Mouse (Mus musculus): ENCODE measurements at regions not wholly inside any gene's neighbourhood (a gene's known extent, or its start where the extent isn't known, plus 50 kb on each side); places are given as distances from the start of the nearest gene placed in this dataset.

DNA sequence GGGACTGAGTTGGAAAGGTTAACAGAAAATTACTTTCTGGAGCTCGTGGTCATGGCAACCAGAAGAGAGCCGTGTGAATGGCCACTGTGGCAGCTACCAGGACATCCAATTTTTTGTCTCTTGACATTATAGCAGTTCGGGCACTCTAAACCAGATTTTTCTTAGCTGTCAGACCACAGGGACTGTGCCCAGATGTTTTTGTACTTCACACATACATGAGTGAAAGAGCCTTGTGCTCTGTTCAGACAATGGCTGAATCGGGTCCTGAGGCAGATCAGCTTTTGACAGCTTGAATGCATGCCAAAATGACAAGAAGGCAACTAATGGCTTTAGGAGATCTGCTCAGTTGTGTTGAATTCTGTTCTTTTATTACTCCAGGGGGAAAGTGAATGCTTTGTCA lies 505.2 kb upstream of the Pdzrn3 start:
- DNase-seq (ENCODE audit: low spot score in 2 of 2) = no peak

DNA sequence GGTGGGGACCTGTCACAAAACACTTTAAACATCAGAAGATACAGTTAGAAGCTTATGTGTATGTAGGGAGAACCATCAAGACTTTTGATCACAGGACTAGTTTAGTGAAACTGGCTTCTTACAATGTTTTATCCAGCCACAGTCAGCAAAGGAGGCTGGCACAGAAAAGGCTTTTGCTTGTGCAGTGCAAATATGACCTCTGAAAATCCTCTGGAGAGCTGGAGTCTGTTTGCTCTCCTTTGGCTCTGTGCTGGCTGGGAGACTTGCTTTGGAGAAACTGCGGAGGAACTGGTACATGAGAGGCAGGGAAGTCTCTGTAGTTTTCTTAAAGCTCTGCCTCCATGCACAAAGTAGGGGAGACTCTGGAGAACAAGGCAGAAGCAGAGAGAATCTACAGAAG lies 497.2 kb upstream of the Pdzrn3 start:
- DNase-seq (ENCODE audit: low spot score in 2 of 2) = no peak

DNA sequence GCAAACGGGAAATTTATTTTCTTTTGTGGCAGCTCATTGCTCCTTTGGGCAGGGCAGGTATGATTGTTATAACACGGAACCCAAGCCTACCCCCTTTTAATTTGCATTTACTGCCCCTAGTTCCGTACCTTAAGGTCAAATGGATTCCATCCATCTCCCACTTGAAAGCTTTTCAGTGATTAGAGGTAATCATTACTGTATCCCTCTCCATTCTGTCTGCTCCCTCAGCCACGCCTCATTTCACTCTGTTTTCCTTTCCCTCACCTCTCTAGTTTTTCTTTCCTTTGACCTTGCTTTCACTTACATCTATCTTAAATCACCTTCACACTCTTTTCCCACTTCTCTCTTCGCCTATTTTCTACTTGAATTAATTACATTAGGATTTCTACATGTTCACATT lies 481.2 kb upstream of the Pdzrn3 start:
- no peak for DNase-seq (ENCODE audit: low spot score in 2 of 2)

DNA sequence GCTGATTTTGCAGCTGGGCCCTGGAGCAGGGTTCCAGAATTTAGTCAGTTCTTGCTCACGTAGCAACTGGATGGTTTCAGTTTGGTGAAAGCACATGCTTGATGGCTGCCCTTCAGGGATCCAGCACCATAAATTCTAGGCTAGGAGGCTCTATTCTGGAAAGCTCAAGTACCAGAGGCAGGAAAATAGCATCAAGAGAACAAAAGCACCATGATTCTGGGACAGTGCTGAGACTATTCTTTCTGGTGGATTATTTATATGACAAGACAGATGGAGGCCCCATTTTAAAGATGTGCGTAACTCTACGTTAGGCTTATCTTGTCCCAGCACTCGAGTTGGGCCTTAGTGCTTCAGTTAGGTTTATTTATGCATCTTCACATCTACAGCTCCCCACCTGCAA lies 463.0 kb upstream of the Pdzrn3 start:
- no peak for DNase-seq (ENCODE audit: low spot score in 2 of 2)

DNA sequence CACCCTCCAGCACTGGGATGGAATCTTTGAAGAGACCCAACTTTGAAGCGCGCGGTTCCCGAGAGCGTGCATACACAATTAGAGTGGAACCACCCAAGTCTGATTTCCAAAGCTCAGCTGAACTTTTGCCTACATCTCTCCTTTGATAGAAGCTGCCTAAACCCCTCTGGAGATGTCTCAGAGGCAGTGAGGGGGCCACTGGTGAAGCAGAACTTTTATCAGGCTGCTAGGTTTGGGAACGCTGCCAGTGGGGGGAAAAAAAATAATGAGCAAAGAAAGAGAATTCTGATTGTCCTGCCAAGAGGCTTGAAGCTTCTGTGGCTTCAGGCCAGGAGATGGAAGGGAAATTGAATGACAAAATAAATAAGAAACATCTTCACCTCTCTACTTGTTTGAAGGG lies 459.9 kb upstream of the Pdzrn3 start:
- DNase-seq (ENCODE audit: low spot score in 2 of 2) = no peak

DNA sequence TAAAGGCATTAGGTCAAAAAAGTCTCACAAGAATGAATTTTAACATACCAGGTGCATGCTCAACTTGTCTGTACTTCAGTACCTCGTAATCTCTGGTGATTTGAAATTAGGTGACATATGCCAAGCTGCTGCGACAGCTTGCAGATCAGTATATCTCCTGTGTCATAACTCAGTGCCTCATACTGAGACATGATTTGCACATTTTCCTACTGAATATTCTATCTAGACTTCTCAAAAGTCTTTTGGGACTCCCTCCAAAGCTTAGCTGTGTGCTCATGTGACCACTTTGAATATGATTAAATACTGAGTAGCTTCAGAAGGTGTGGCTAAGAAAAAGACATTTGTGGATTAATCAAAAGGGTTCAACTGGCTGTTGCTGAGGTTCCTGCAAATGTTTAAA lies 416.3 kb upstream of the Pdzrn3 start:
- no peak for DNase-seq (ENCODE audit: low spot score in 2 of 2)

DNA sequence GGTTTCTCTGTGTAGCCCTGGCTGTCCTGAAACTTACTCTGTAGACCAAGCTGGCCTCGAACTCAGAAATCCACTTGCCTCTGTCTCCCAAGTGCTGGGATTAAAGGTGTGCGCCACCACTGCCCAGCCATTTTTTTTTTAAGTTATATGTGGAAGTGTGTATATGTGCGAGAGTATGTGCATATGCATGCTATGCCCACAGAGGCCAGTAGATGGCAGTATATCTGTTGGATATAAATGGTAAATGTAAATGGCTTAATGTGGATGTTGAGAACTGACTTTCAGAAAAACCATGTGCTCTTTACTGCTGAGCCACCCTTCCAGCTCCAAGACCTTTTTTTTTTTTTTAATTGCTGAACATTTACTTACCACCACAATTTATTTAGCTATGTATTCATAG lies 400.2 kb upstream of the Pdzrn3 start:
- no peak for DNase-seq (ENCODE audit: low spot score in 2 of 2)

DNA sequence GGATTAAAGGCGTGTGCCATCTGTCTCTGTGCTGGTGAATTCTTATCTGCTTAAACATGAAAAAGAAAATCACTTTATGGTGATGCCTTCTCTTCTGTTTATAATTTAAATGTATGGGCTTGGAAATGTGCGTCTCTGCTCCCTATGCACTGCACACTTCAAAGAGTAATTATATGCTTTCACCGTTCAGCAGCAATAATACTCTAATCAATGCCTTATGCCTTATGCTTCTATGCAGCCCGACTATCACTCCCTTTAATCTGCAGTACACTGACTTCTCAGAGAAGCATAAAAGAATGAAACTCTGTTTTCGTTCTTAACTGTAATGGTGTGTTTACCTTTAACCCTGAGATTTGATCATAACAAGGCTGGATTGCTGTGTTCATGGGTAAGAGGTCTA lies 395.5 kb upstream of the Pdzrn3 start:
- no peak for DNase-seq (ENCODE audit: low spot score in 2 of 2)

DNA sequence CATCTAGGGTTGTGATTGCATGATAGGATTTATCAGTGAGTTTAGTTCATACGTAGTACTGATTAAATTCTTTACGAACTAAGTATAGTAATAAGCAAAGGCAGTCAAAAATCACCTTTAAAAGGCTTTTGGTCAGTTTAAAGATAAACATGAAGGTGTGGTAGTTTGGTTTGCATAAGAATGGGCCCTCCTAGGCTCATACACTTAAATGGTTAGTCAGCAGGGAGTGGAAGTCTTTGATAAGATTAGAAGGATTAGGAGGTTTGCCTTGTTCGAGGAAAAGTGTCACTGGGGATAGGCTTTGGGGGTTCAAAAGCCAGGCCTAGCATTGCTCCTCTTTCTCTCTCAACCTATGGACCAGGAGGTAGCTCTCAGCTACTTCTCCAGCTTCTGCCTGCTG lies 357.4 kb upstream of the Pdzrn3 start:
- no peak for DNase-seq (ENCODE audit: low spot score in 2 of 2)

DNA sequence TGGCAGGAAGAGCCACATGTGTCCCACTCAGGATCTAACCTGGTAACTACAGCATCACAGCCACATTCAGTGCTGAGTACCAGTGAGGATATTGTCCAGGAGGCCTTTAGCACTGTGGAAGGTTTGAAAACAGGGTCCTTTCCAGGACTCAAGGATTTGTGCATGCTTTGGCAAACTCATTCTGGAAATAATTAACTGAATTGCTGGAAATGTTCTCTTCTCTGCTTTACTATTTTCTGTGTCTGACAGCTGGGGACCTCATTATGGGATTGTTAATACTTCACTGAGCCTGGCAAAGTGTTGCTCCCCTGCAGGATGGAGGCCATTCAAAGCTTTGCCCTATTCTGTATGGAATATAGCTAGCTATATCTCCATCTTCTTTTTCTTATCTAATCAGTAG lies 342.8 kb upstream of the Pdzrn3 start:
- DNase-seq (ENCODE audit: low spot score in 2 of 2) = no peak

DNA sequence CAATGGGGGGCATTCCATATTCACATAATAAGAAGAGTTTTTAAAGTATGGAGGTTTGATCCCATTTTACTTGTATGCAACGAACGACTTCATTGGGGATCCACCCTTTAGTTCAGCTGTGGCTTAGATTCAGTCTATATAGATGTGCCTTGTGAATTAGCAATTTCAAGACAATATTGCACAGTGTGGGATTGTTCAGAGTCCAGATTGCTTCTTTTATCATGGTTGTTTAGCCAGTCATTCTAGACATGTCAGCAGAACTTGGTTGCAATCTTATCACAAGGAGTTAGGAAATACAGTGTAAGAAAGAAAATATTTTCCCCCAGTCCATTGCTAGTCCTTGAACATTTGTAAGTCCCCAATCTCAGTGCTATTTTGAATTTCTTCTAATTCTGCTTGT lies 312.0 kb upstream of the Pdzrn3 start:
- no peak for DNase-seq (ENCODE audit: low spot score in 2 of 2)

DNA sequence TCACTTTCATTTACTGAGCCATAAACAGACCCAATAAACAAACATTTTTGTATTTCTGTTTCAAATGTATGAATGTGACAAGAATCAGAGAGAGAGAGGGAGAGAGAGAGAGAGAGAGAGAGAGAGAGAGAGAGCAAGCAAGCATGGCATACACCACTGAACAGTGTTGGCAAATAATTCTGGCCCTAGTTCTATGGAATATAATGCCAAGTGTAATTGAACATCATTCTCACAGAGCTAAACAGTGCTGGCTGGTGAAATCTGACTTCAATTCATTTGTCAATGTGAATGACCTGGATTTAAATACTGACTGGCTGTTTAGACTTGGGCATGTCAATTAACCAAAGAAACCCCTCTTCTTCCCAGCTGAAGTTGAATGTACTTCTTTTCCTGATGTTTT lies 308.9 kb upstream of the Pdzrn3 start:
- DNase-seq (ENCODE audit: low spot score in 2 of 2) = no peak

DNA sequence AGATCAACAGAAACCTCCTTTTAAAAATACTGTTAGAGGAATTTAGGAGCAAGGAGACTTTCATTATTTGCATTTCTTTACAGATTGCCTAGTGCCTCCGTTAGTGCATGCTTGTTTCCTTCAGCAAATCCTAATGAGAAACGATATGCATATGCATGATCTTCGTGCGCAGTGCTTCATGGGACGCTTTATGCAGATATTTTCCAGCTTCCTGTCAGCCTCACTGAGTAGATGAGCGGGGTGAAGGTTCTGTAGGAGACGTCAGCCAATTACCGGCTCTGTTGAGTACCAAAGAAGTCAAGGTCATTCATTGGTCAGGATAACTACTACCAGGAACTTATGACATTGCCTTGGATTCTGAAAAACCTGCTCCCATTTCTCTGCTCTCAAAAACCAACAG lies 308.0 kb upstream of the Pdzrn3 start:
- DNase-seq (ENCODE audit: low spot score in 2 of 2) = no peak

DNA sequence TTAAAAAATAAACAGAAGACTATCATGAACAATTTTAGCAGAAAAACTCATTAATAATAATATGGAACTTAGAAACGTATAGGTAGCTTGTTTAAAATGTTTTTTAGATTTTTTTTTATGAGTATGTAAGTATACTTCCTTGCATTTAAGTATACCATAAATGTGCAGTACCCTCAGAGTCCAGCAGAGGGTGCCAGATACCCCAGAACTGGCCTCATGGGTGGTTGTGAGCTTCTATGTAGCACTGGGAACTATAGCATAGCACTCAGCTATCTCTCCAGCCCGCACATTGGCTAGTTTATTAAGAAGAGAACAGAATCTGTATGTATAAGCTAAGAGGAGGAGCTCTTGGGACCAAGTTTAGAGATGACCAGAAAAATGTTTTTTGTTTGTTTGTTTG lies 306.7 kb upstream of the Pdzrn3 start:
- DNase-seq (ENCODE audit: low spot score in 2 of 2) = no peak

DNA sequence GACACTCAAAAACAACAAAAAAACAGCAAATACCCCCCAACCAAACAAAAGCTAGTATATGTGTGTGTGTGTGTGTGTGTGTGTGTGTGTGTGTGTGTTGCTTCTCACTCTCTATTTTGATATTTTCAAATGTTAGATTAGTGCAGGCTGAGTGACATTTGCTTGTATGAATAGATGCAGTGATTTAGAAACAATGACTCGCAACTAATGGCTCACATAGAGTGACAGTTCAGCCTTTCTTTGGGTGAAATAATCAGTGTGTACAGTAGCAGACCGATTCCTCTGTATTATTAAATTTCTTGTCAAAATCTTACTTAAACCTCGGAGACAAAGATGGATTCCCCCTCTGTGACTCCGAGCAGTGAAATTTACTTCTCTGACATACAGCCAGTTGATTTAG lies 297.1 kb upstream of the Pdzrn3 start:
- no peak for DNase-seq (ENCODE audit: low spot score in 2 of 2)

DNA sequence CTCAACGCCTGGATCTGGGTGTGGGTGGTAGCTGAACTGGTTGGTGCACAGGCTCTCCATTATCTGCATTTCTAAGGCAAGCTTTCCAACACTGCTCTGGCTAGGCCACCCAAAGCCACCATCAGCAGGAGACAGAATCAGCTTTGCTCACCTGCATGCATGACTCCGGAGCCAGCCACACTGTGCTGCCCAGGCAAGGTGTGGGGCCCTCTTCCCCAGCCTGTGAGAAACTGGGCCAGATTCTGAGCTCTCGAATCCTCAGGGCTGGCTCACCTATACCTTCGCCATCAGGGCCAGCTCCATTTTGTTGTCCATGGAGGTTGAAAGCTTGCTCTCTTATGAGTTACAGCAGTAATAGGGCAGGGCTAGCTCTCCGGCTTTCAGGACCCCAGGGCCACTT lies 293.1 kb upstream of the Pdzrn3 start:
- DNase-seq (ENCODE audit: low spot score in 2 of 2) = no peak

DNA sequence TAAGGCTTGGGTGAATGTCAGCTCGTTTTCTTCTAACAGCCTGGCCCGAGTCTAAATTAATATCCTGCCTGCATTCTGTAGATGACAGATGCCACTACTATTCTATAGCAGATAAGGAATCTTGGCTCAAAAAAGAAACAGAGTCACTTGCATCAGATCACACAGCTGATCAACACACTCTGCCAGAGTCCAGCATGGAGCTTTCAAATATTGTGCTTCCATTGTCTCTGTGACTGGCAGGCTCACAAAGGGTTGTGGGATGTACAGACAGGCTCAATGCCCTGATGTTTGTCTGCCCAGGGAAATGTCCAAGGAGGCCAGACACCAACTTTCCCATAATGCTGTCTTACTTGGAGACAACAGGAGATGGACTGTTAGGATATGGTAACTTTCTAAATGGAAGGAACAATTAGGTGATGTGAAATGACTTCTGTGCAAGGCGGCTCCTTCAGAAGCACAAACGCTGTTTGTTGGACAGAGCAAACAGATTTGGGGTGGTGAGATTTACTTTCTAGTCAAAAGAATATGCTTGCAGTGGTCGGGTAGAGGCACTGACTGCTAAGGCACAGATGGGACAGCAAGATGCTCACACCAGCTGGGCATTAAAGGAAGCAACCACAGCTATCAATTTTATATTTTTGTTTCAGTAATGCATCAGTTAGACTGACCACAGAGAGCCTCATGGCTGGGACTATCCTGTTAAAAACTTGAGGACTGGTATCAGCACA lies 291.6 kb upstream of the Pdzrn3 start:
- no peak for DNase-seq (ENCODE audit: low spot score in 2 of 2)

DNA sequence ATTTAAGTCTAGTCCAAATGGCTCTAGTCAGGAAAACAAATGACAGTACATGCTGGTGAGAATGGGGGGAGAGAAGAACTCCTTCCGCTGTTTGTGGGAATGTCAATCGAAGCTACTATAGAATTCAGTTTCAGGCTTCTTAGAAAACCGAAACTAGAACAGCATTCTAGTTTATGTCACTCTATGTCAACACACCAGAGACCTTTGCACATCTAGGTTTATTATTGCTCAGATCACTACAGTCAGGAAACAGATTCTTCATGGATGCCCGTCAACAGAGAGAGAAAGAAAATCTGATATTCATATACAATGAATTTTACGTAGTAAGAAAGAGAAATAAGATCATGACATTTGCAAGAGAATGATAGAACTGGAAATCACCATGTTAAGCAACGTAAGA lies 276.7 kb upstream of the Pdzrn3 start:
- no peak for DNase-seq (ENCODE audit: low spot score in 2 of 2)

DNA sequence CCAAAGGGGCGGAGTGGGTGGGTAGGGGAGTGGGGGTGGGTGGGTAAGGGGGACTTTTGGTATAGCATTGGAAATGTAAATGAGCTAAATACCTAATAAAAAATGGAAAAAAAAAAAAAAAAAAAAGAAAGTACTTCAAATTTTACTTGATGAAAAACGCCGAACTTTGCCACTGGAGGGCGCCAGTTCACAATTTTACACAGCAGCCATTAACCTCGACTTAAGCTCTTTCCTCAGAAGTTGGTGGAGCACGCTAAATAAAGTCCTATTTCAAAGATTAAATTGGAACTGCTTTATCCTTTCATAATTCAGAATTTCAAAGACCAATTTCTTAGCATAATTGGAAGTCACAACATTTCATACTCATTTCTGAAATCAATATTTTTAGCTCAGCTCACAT lies 272.7 kb upstream of the Pdzrn3 start:
- DNase-seq (ENCODE audit: low spot score in 2 of 2) = peak; percentile 71 to 77

DNA sequence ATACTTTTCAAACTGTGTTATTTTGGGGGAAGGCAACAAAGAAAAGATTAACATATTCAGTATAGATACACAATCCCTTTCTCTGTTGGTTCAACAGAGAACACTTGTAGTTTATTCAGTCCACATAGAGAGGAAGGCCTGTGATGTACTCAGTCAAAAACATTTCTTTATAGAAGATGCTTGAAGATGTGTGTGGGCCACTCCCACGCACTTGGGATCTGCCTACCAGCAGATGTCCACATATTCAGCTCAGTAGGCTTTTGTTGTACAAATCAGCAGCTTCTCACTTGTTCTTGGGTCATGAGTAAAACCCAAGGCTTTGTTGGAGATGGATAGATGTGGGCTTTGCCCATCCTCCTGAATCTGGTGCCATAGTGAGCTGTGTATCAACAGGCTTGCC lies 239.6 kb upstream of the Pdzrn3 start:
- no peak for DNase-seq (ENCODE audit: low spot score in 2 of 2)

DNA sequence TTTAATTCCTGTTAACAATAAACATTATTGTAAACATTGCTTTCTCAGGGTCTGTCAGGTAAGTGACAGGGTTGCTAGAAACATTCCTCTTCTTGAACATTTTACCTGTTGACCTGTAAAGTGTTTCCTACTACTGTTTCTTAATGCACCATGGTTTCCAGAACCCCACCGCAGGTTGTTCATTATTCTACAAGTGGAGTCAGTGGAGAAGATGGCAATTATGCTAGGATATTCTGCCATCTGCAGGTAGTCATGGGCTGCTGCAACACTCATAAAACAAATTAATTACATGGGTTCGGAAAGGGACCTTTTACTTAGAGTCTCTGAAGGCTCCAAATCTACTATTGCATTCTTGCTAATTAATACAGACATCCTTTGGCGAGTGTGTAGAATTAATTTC lies 239.1 kb upstream of the Pdzrn3 start:
- no peak for DNase-seq (ENCODE audit: low spot score in 2 of 2)

DNA sequence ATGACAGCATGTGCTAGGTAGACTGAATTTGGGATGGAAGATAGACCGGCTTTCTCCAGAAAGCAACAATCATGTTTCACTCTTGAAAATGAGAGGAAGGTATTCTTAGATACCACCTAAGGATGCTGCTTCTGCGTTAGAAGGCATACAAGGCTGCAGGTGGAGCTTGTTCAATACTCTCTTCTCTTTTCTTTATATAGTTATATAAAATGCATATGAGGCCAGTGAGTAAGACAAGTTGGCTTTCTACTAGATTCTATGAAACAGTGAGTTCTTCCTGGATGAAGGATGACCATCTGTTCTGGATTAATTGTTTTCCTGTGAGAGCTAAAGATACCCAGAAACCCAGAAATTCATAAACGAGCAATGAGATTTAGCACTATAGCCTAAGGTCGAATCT lies 231.3 kb upstream of the Pdzrn3 start:
- no peak for DNase-seq (ENCODE audit: low spot score in 2 of 2)

DNA sequence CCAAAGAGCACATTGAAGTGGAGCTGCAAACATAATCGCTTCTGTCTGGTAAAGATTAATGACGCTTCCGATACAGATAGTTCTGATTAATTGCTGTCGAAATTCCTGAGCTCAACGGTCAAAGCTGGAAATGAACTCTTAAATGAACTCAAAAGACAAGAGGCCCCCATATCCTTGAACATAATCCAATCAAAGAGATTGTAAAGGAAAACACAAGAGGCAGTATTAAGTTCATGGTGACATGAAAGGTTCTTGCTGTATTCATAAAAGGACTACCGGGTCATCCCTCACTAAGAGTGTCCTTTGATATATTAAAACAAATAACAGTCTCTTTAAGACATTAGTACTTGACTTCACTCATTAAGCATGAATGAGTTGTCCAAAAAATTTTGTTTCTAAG lies 225.4 kb upstream of the Pdzrn3 start:
- no peak for DNase-seq (ENCODE audit: low spot score in 2 of 2)

DNA sequence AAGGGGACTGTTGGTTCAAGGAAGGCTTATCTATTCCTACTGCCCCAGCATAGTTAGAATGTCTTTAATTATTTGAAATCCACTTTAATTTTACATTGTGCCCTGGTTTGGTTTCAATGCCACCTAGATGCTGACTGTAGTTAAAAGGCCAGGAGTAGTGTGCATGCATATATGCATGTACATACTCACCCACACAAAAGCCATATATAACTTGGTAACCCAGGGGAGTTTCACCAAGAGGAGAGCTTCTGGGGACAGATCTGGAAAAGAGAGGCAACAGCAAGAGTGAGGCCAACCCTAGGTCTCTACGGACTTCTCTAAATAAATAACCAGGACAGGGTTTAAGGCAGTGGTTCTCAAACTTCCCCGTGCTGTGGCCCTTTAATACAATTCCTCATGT lies 219.3 kb upstream of the Pdzrn3 start:
- DNase-seq (ENCODE audit: low spot score in 2 of 2) = no peak
